Mouse (Mus musculus) erythroblast, embryonic 14.5 days (primary cell): ENCODE results near the gene Blvrb.

Source experiments
- GATA1 ChIP-seq: IDR thresholded peaks from 2 replicates; pipeline ENCODE4 v1.6.1; 2012; ENCODE audit warnings: low read length, inconsistent platforms, mixed read lengths
- TAL1 ChIP-seq: IDR thresholded peaks from 3 replicates; pipeline ENCODE4 v1.6.1; 2012; ENCODE audit warnings: low read length, inconsistent platforms, mixed read lengths

DNA sequence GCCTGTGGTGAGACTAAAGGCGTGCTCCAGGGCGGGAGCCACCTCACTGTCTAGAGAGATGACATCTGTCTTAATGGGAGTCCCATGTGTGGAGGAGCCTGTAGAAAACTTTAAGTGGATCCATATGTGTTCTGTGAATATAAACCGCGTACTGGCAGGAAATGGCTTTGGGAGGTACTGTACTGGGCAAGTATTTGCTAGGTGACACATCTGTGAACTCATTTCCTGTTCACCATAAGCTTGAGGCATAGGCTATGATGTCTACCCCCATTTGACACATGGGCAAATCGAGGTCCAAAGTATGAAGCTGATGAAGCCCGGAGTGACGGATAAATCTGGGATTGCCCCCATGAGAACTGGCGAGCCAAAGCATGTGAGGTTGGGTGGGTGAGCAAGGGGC lies 40.0 kb upstream of the Blvrb start:
- TF ChIP-seq GATA1 (no peak), TAL1 (no peak)
